Mouse (Mus musculus): Measurements from ENCODE around the gene Slc6a8.

Gene Slc6a8

GRCm38 (mm10) chrX:73672879-73673618 lies at the start of gene Slc6a8:
Slc6a8 (plus strand) TSS chrX:73673150.
- DNase-seq (ENCODE audit: low read depth), result no peak

- DNase-seq (ENCODE audit: low read depth), result no peak
Observed at GRCm38 (mm10) chrX:73626981-73627380, 46.0 kb upstream of the Slc6a8 start.

GRCm38 (mm10) chrX:73635425-73635824 lies 37.5 kb upstream of the Slc6a8 start:
- no peak for DNase-seq (ENCODE audit: low read depth)

- no peak for DNase-seq (ENCODE audit: low read depth)
Observed at GRCm38 (mm10) chrX:73637415-73637814, 35.5 kb upstream of the Slc6a8 start.

- DNase-seq (ENCODE audit: low read depth), result no peak
Observed at GRCm38 (mm10) chrX:73639255-73639675, 33.7 kb upstream of the Slc6a8 start, which contains the start of gene Dusp9. Dusp9 (plus strand) TSS chrX:73639419.

GRCm38 (mm10) chrX:73639901-73640469 lies 33.0 kb upstream of the Slc6a8 start:
- no peak for DNase-seq (ENCODE audit: low read depth)

GRCm38 (mm10) chrX:73645121-73645520 lies 27.8 kb upstream of the Slc6a8 start:
- DNase-seq (ENCODE audit: low read depth), result no peak

- no peak for DNase-seq (ENCODE audit: low read depth)
Observed at GRCm38 (mm10) chrX:73650869-73651268, 22.1 kb upstream of the Slc6a8 start.

GRCm38 (mm10) chrX:73653392-73653791 lies 19.6 kb upstream of the Slc6a8 start:
- DNase-seq (ENCODE audit: low read depth), result peak; percentile 23

- peak; percentile 82 for DNase-seq (ENCODE audit: low read depth)
Observed at GRCm38 (mm10) chrX:73654177-73654576, 18.8 kb upstream of the Slc6a8 start.

- peak; percentile 81 for DNase-seq (ENCODE audit: low read depth)
Observed at GRCm38 (mm10) chrX:73655529-73655928, 17.4 kb upstream of the Slc6a8 start.

GRCm38 (mm10) chrX:73658391-73658790 lies 14.6 kb upstream of the Slc6a8 start:
- DNase-seq (ENCODE audit: low read depth), result no peak

GRCm38 (mm10) chrX:73658936-73659574 lies 13.9 kb upstream of the Slc6a8 start:
- no peak for DNase-seq (ENCODE audit: low read depth)

- DNase-seq (ENCODE audit: low read depth), result no peak
Observed at GRCm38 (mm10) chrX:73659575-73660283, 13.2 kb upstream of the Slc6a8 start, which contains the start of gene Pnck. Pnck (minus strand) TSS chrX:73660117.

- no peak for DNase-seq (ENCODE audit: low read depth)
Observed at GRCm38 (mm10) chrX:73660284-73660665, 12.7 kb upstream of the Slc6a8 start.

- peak; percentile 44 for DNase-seq (ENCODE audit: low read depth)
Observed at GRCm38 (mm10) chrX:73663143-73663542, 9.8 kb upstream of the Slc6a8 start.

- peak; percentile 31 for DNase-seq (ENCODE audit: low read depth)
Observed at GRCm38 (mm10) chrX:73672031-73672431, 919 bp upstream of the Slc6a8 start.

- DNase-seq (ENCODE audit: low read depth), result no peak
Observed at GRCm38 (mm10) chrX:73673619-73673967, 643 bp downstream of the Slc6a8 start.

GRCm38 (mm10) chrX:73673968-73674661 lies 1.2 kb downstream of the Slc6a8 start:
- no peak for DNase-seq (ENCODE audit: low read depth)

- DNase-seq (ENCODE audit: low read depth), result no peak
Observed at GRCm38 (mm10) chrX:73675231-73675630, 2.3 kb downstream of the Slc6a8 start.

- DNase-seq (ENCODE audit: low read depth), result no peak
Observed at GRCm38 (mm10) chrX:73676668-73677067, 3.7 kb downstream of the Slc6a8 start.

GRCm38 (mm10) chrX:73684156-73684555 lies 11.2 kb downstream of the Slc6a8 start:
- no peak for DNase-seq (ENCODE audit: low read depth)
